Mouse (Mus musculus) granulocyte monocyte progenitor cell, adult 5-6 weeks (primary cell): ENCODE measurements around the gene Setd3. TPM values are rescaled to one million over a fixed set of nuclear protein-coding genes. Genes with fewer than 3 reads are reported as not detected.
A peak's percentile ranks its signal among the peaks of the same experiment; 100 is the strongest.

Experiments
- ATAC-seq: replicated peaks from 2 replicates; pipeline ENCODE4 v1.8.0; 2016; ENCODE audit warnings: mild to moderate bottlenecking, moderate TSS enrichment, inconsistent platforms; ENCODE audit not compliant: poor library complexity, severe bottlenecking
- total RNA-seq, 2 experiments: library from RNA; stranded (forward) in 1 of 2; stranded (reverse) in 1 of 2; fragments of 200-712, 200-1000 nt in 1 of 2; fragments of >200 nt in 1 of 2; fragmentation: Nextera tagmentation in 1 of 2; gene quantifications; 2 replicates each; pipeline ENCODE4 v1.2.3; 2014 to 2017

Setd3 gene
- total RNA-seq (2014; fragmentation: Nextera tagmentation) (52.4 and 54.4 TPM in 2 replicates), total RNA-seq (2017) (72.8 and 78.1 TPM in 2 replicates)

GRCm38 (mm10) chr12:108179246-108179320 lies at the start of gene Setd3:
Setd3 (minus strand) TSS chr12:108179314.
- ATAC-seq: no peak

- ATAC-seq: no peak
Observed at GRCm38 (mm10) chr12:108227527-108227926, 48.4 kb upstream of the Setd3 start.

GRCm38 (mm10) chr12:108226941-108227340 lies 47.8 kb upstream of the Setd3 start:
- no peak for ATAC-seq

GRCm38 (mm10) chr12:108226216-108226615 lies 47.1 kb upstream of the Setd3 start:
- no peak for ATAC-seq

GRCm38 (mm10) chr12:108225781-108226180 lies 46.7 kb upstream of the Setd3 start:
- ATAC-seq: no peak

- no peak for ATAC-seq
Observed at GRCm38 (mm10) chr12:108223357-108223756, 44.2 kb upstream of the Setd3 start.

GRCm38 (mm10) chr12:108221712-108222111 lies 42.6 kb upstream of the Setd3 start:
- no peak for ATAC-seq

GRCm38 (mm10) chr12:108221206-108221605 lies 42.1 kb upstream of the Setd3 start:
- peak; percentile 40; the same call in 1 of the 2 replicates for ATAC-seq

GRCm38 (mm10) chr12:108220621-108221020 lies 41.5 kb upstream of the Setd3 start:
- ATAC-seq: no peak

- ATAC-seq: no peak
Observed at GRCm38 (mm10) chr12:108219825-108220616, 40.9 kb upstream of the Setd3 start.

GRCm38 (mm10) chr12:108219163-108219562 lies 40.0 kb upstream of the Setd3 start:
- no peak for ATAC-seq

- ATAC-seq: peak; percentile 50
Observed at GRCm38 (mm10) chr12:108217572-108217971, 38.5 kb upstream of the Setd3 start.

GRCm38 (mm10) chr12:108216611-108217370 lies 37.7 kb upstream of the Setd3 start:
- ATAC-seq: no peak

- ATAC-seq: no peak
Observed at GRCm38 (mm10) chr12:108215090-108215489, 36.0 kb upstream of the Setd3 start.

- no peak for ATAC-seq
Observed at GRCm38 (mm10) chr12:108213090-108214041, 34.3 kb upstream of the Setd3 start.

- ATAC-seq: no peak
Observed at GRCm38 (mm10) chr12:108212476-108212875, 33.4 kb upstream of the Setd3 start.

GRCm38 (mm10) chr12:108212071-108212470 lies 33.0 kb upstream of the Setd3 start:
- ATAC-seq: peak; percentile 33

GRCm38 (mm10) chr12:108210623-108211022 lies 31.5 kb upstream of the Setd3 start:
- ATAC-seq: no peak

GRCm38 (mm10) chr12:108208726-108209438 lies 29.8 kb upstream of the Setd3 start:
- peak; percentile 67 for ATAC-seq

- no peak for ATAC-seq
Observed at GRCm38 (mm10) chr12:108208216-108208615, 29.1 kb upstream of the Setd3 start.
